Mouse (Mus musculus) stomach, embryonic 15.5 days (tissue): ENCODE results near the gene Ndufs6. TPM values are rescaled to one million over a fixed set of nuclear protein-coding genes. Genes with fewer than 3 reads are reported as not detected.

Source experiments
- ATAC-seq: fragments of 200-750 bp; cut with Nextera tagmentation; 2 replicates; pipeline ENCODE4 v1.8.0; 2017; ENCODE audit warnings: low read depth, moderate number of reproducible peaks, moderate TSS enrichment; ENCODE audit not compliant: insufficient read depth, low FRiP score
- H3K27ac ChIP-seq: fragments of 300-500 bp; sonication (generic); 2 replicates; pipeline ENCODE4 v1.5.1; 2015; ENCODE audit warnings: mild to moderate bottlenecking, inconsistent platforms
- H3K27me3 ChIP-seq: fragments of 300-500 bp; sonication (generic); replicated peaks from 2 replicates; pipeline ENCODE4 v1.6.1; 2015; ENCODE audit warnings: inconsistent platforms
- H3K36me3 ChIP-seq: fragments of 300-500 bp; sonication (generic); 2 replicates; pipeline ENCODE4 v1.6.1; 2015; ENCODE audit warnings: inconsistent platforms
- H3K4me1 ChIP-seq: fragments of 300-500 bp; sonication (generic); 2 replicates; pipeline ENCODE4 v1.6.1; 2015; ENCODE audit warnings: inconsistent platforms
- H3K4me2 ChIP-seq: fragments of 300-500 bp; sonication (generic); 2 replicates; pipeline ENCODE4 v1.6.1; 2015; ENCODE audit warnings: mild to moderate bottlenecking, inconsistent platforms
- H3K4me3 ChIP-seq: fragments of 300-500 bp; sonication (generic); replicated peaks from 2 replicates; pipeline ENCODE4 v1.5.1; 2015; ENCODE audit warnings: inconsistent platforms
- H3K9ac ChIP-seq: fragments of 300-500 bp; sonication (generic); 2 replicates; pipeline ENCODE4 v1.6.1; 2015; ENCODE audit warnings: inconsistent platforms
- H3K9me3 ChIP-seq: fragments of 300-500 bp; sonication (generic); 2 replicates; pipeline ENCODE4 v1.6.1; 2016; ENCODE audit warnings: inconsistent platforms
- WGBS: fragments of 180-500 bp; shearing (Covaris S2); methylation state at CpG from one replicate; pipeline ENCODE4 v1.1.7; 2015; 5-methylcytosine and 5-hydroxymethylcytosine counted together
- polyA plus RNA-seq: library from polyadenylated mRNA; unstranded; fragments of >200 nt; fragmentation: Nextera tagmentation; extraction: Ambion mirVana; gene quantifications from 2 replicates; pipeline ENCODE4 v1.2.1, GENCODE M21; 2015

The Ndufs6 gene
- polyA plus RNA-seq, 1 experiment from 2014 or later = 412 TPM

GRCm38 (mm10) chr13:73304729-73305128, 23.6 kb downstream of the Ndufs6 start:
- no peak overlapping the region for H3K9ac ChIP-seq
- H3K36me3 ChIP-seq = no peaks in the 10 kb centered on the region
- no peak overlapping the region for H3K4me3 ChIP-seq
- no peak overlapping the region for H3K4me2 ChIP-seq
- H3K27ac ChIP-seq = no peak overlapping the region
- 44% methylated on average over 6 of the region's 6 CpGs for WGBS
- no peak for ATAC-seq
- no peaks in the 10 kb centered on the region for H3K4me1 ChIP-seq
- H3K27me3 ChIP-seq = no peaks in the 10 kb centered on the region
- H3K9me3 ChIP-seq = no peaks in the 10 kb centered on the region

GRCm38 (mm10) chr13:73299322-73299721, 29.0 kb downstream of the Ndufs6 start:
- H3K4me3 ChIP-seq = no peak overlapping the region
- no peak overlapping the region for H3K27ac ChIP-seq
- no peaks in the 10 kb centered on the region for H3K4me1 ChIP-seq
- ATAC-seq = no peak
- no peak overlapping the region for H3K4me2 ChIP-seq
- no peaks in the 10 kb centered on the region for H3K36me3 ChIP-seq
- 92% methylated on average over 5 of the region's 5 CpGs for WGBS
- H3K9me3 ChIP-seq = no peaks in the 10 kb centered on the region
- no peaks in the 10 kb centered on the region for H3K27me3 ChIP-seq
- no peak overlapping the region for H3K9ac ChIP-seq

DNA sequence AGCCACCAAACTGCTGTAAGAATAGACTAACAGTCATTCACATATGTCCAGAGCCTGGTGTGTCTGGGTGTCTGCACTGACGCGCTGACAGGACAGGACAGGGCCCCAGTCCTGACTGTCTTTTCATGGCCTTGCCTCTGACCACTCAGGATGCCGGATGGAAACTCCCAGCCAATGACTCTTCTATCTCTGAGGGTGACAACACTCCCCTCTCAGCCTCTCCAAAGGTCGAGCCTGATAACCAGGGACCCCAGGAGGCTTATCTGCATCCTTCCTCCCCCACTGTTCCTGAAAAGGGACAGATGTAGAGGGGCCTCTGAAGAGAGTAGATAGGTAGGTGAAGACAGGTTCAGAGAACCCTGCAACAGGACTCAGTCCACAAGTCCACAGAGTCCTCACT, 29.6 kb downstream of the Ndufs6 start:
- ATAC-seq = no peak
- H3K27me3 ChIP-seq = no peaks in the 10 kb centered on the region
- no peak overlapping the region for H3K9ac ChIP-seq
- WGBS = 70% methylated on average over 4 of the region's 4 CpGs
- no peaks in the 10 kb centered on the region for H3K4me1 ChIP-seq
- H3K9me3 ChIP-seq = no peaks in the 10 kb centered on the region
- H3K36me3 ChIP-seq = no peaks in the 10 kb centered on the region
- H3K4me3 ChIP-seq = no peak overlapping the region
- H3K4me2 ChIP-seq = no peak overlapping the region
- H3K27ac ChIP-seq = no peak overlapping the region

DNA sequence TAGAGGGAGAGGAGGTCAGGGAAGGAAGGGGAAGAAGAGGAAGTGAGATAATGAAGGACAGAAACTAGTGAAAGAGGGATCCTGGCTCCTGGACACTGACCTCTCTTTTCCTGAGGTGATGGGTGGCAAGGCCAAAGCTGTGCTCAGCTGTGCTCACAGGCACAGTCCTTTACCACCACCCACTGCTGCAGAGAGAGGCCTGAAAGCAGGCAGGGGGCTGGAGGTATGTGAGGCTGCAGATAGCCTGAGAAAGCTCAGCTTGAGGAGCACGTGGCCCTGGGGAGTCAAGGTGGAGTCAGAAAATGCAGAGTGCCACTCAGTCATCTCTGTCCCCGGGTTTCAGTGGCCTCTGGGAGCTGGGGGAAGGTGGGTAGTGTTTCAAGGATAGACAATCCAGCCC, 37.2 kb downstream of the Ndufs6 start:
- H3K27ac ChIP-seq = peak overlapping the region; percentile 52; the same call in 1 of the 2 replicates
- WGBS = 21% methylated on average over 2 of the region's 2 CpGs
- H3K4me3 ChIP-seq = no peak overlapping the region
- no peak overlapping the region for H3K9ac ChIP-seq
- H3K27me3 ChIP-seq = no peaks in the 10 kb centered on the region
- no peaks in the 10 kb centered on the region for H3K4me1 ChIP-seq
- H3K4me2 ChIP-seq = no peak overlapping the region
- H3K9me3 ChIP-seq = no peaks in the 10 kb centered on the region
- H3K36me3 ChIP-seq = no peaks in the 10 kb centered on the region
- ATAC-seq = no peak

DNA sequence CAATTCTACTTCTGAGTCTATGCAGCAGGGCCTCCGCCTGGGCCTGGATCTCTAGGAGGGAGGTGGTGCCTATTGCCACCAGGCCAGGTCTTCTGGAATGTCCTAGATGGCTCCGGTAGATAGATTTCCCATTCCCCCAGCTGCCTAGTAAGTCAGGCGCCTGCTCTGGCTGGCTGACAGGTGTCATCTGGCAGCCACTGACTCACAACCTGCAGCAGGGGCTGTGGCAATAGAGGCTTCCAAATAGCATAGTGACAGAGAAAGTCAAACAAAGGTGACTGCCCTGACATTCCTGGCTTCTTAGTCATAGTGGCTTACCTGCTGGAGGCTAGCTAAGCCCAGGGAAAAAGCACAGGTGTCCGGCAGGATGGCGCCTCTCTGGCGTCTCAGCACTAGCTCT, 38.1 kb downstream of the Ndufs6 start:
- Histone ChIP-seq H3K4me2 (no peak overlapping the region), H3K4me1 (no peaks in the 10 kb centered on the region), H3K9ac (no peak overlapping the region), H3K27ac (peak overlapping the region; percentile 68), H3K36me3 (no peaks in the 10 kb centered on the region), H3K4me3 (no peak overlapping the region), H3K27me3 (no peaks in the 10 kb centered on the region), H3K9me3 (no peaks in the 10 kb centered on the region)
- peak; percentile 84 for ATAC-seq
- 65% methylated on average over 6 of the region's 6 CpGs for WGBS

GRCm38 (mm10) chr13:73283534-73283933, 44.8 kb downstream of the Ndufs6 start:
- no peak overlapping the region for H3K4me3 ChIP-seq

GRCm38 (mm10) chr13:73282407-73282806, 45.9 kb downstream of the Ndufs6 start:
- no peak overlapping the region for H3K4me3 ChIP-seq
- H3K9ac ChIP-seq = no peak overlapping the region
- no peaks in the 10 kb centered on the region for H3K36me3 ChIP-seq
- H3K27me3 ChIP-seq = no peaks in the 10 kb centered on the region
- no peak overlapping the region for H3K27ac ChIP-seq
- WGBS = 69% methylated on average over 2 of the region's 2 CpGs
- H3K9me3 ChIP-seq = no peaks in the 10 kb centered on the region
- no peaks in the 10 kb centered on the region for H3K4me1 ChIP-seq
- no peak overlapping the region for H3K4me2 ChIP-seq
- ATAC-seq = no peak

More at GRCm38 (mm10) chr13:73283534-73283933, 44.8 kb downstream of the Ndufs6 start:
- Histone ChIP-seq H3K9me3 (no peaks in the 10 kb centered on the region), H3K36me3 (no peaks in the 10 kb centered on the region), H3K27ac (no peak overlapping the region), H3K4me1 (no peaks in the 10 kb centered on the region), H3K4me2 (no peak overlapping the region), H3K27me3 (no peaks in the 10 kb centered on the region), H3K9ac (no peak overlapping the region)
- WGBS = 81% methylated on average over 1 of the region's 1 CpGs
- no peak for ATAC-seq

- Histone ChIP-seq H3K27ac (0 out of 2 replicates have a peak overlapping the region, but pooled peaks have one; percentile 4), H3K4me1 (no peaks in the 10 kb centered on the region), H3K4me2 (no peak overlapping the region), H3K27me3 (peaks cover 15% of the 10 kb centered on the region), H3K9ac (no peak overlapping the region), H3K9me3 (no peaks in the 10 kb centered on the region), H3K36me3 (no peaks in the 10 kb centered on the region), H3K4me3 (no peak overlapping the region)
- 80% methylated on average over 1 of the region's 1 CpGs for WGBS
- ATAC-seq = peak; percentile 24; the same call in 1 of the 2 replicates
Observed at GRCm38 (mm10) chr13:73279196-73279595, 49.1 kb downstream of the Ndufs6 start.

DNA sequence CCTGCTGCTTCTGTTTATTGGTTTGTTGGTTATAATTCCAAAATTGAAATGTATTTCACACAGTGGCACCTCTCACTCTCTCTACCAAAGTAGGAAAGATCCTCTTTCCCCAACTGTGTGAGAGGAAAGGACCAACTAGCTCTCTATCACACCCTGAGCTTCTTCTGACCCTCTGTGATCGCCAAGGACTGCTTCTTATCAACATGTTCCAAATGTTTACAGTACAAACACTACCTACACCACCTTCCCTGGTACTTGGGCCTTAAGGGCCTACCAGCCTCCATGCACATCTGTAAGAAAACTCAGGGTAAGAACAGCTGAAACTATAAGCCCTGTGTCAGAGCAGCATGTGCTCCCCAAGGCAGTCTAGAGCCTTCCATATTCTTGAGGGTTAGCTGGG, 50.5 kb downstream of the Ndufs6 start:
- ATAC-seq = no peak
- H3K9ac ChIP-seq = no peak overlapping the region
- no peaks in the 10 kb centered on the region for H3K36me3 ChIP-seq
- WGBS = 21% methylated on average over 1 of the region's 1 CpGs
- no peaks in the 10 kb centered on the region for H3K4me1 ChIP-seq
- H3K4me3 ChIP-seq = no peak overlapping the region
- peaks cover 29% of the 10 kb centered on the region for H3K27me3 ChIP-seq
- H3K9me3 ChIP-seq = no peaks in the 10 kb centered on the region
- no peak overlapping the region for H3K4me2 ChIP-seq
- no peak overlapping the region for H3K27ac ChIP-seq

GRCm38 (mm10) chr13:73277361-73277760, 51.0 kb downstream of the Ndufs6 start:
- H3K27ac ChIP-seq = no peak overlapping the region
- 72% methylated on average over 6 of the region's 6 CpGs for WGBS
- H3K4me2 ChIP-seq = no peak overlapping the region
- no peak overlapping the region for H3K4me3 ChIP-seq
- no peaks in the 10 kb centered on the region for H3K4me1 ChIP-seq
- no peak overlapping the region for H3K9ac ChIP-seq
- H3K9me3 ChIP-seq = no peaks in the 10 kb centered on the region
- peaks cover 33% of the 10 kb centered on the region for H3K27me3 ChIP-seq
- H3K36me3 ChIP-seq = no peaks in the 10 kb centered on the region
- no peak for ATAC-seq

DNA sequence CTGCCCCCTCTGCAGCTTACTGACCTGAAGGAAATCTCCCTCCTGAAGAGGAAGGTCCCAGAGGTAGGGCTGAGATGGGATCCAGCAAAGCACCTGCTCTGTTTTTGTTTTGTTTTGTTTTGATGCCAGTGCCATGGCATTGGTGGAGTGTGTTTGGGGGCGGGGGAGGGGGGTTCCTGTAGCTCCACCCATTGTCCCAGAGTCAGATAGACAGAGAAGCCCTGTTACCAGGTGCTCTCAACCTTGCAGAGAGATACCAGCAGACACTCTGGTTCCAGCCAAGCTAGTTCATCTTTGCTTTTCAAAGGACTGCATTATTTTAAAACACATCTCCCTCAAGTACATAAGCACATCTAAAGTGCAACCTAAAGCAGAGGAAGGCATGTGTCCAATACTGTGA, 54.8 kb downstream of the Ndufs6 start:
- no peak overlapping the region for H3K4me3 ChIP-seq
- no peak overlapping the region for H3K4me2 ChIP-seq
- H3K4me1 ChIP-seq = peaks cover 10% of the 10 kb centered on the region; the same call in 1 of the 2 replicates
- H3K9ac ChIP-seq = no peak overlapping the region
- 18% methylated on average over 1 of the region's 1 CpGs for WGBS
- H3K27me3 ChIP-seq = peaks cover 72% of the 10 kb centered on the region
- ATAC-seq = no peak
- H3K27ac ChIP-seq = no peak overlapping the region
- H3K9me3 ChIP-seq = no peaks in the 10 kb centered on the region
- H3K36me3 ChIP-seq = no peaks in the 10 kb centered on the region

DNA sequence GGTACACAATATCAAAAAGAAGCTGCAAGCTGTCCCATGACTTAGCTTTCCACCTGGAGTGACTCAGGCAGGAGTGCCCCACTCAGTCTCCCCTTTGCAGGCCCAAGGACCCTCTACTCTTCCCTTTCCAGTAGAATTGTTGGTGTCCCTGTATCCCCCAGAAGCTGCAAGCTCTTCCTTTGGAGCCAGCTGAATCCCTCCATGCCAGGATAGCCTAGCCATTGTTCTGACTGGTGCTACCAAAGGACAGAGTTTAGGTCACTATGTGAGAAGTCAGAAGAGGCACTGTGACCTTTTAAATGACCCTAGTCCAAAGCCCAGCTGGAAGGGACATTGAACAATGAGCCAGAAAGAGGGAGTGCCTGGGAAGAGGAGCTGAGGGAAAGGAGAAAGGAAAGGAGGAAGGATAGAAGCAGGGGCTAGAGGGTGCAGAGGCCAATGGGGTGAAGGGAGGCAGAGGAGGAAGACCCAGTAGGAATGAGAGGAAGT, 55.5 kb downstream of the Ndufs6 start:
- ATAC-seq = no peak
- Histone ChIP-seq H3K4me2 (no peak overlapping the region), H3K9ac (no peak overlapping the region), H3K9me3 (no peaks in the 10 kb centered on the region), H3K4me3 (no peak overlapping the region), H3K36me3 (no peaks in the 10 kb centered on the region), H3K27me3 (peaks cover 79% of the 10 kb centered on the region), H3K4me1 (peaks cover 10% of the 10 kb centered on the region; the same call in 1 of the 2 replicates), H3K27ac (no peak overlapping the region)
